Mouse (Mus musculus): ENCODE results near the gene Cwc27.

DNA sequence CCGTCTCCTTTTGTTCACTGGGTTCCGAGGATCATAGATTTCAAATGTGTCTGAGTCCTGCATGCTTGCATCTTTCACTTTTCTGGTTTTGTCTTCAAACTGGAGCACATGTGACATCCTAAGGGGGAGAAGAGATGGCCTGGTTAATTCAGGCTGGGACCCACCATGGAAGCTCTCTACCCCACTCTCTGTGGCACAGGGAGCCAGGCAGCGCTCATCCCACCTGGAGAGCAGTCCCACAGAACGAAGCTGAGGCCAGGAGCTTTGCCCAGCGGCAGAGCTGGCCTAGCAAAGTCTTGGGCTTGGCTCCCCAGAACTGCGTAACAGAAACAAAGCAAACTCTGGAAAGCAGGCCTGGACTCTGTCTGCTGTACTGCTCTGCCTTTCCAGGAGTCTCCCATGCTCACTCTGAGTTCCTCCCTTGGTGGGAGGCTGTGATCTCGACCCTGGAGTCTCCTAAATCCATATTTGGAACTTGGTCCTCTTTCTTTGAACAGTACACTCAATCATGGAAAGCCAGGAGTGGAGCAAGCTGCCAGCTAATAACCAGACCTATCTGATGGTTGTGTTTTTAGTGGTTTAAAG is 185.2 kb downstream of the Cwc27 start:
- TF ChIP-seq CTCF (IDR thresholded peaks at IDR 0.05; ENCODE audit: insufficient read depth, low read depth, low read length) (no peak), POLR2A (IDR thresholded peaks at IDR 0.05; ENCODE audit: insufficient read depth, low read depth, low read length) (no peak)
